Mouse (Mus musculus) urinary bladder, postnatal 36 days (tissue): ENCODE measurements around the gene Hcn3.

ENCODE experiments used
- DNase-seq, 2 experiments: peaks; one replicate each; pipeline ENCODE4 v3.0.0; 2022; ENCODE audit warnings: low spot score in 2 of 2, mixed read lengths in 1 of 2

Hcn3 gene

DNA sequence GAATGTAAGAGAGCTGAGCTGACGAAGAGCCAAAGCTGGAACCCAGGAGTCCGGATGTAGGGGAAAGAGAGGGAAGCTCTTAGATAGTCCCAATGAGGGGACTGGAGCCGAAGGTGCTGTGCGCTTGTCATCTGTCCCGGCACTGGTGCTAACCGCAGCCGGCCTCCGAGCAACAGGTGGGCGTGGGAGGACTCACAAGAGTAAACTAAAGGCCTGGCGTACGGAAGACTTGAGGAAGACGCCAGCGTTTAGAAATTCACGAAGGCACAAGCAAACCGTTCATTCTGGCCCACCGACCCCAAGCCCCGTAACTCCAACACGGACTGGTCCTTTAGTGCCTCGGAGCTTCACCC lies 58.6 kb downstream of the Hcn3 start:
- DNase-seq = no peak

DNA sequence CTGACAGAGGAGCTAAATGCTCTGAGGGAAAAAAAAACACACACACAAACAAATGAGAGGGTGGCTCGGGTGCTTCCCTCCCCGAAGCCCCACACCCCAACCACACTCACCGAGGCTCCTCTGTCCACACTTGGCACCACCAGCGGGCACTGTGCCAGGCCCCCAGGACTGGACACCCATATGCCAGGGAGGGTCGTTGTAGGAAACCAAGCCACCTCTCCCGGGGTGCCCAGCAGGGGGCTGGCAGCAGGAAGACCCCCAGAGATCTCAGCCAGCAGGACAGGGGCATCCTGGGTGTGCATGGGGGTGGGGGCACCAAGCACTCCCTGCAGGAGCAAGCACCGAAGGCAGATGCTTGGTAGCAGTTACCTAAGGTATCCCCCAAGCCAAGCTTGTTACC lies 59.2 kb downstream of the Hcn3 start, which contains the start of gene Gm43738:
TSS of gene Gm43738 (minus strand) at position 289 of the 400 bp plus-strand sequence.
- DNase-seq = no peak
